Mouse (Mus musculus): ENCODE measurements around the gene Best1. TPM values are rescaled to one million over a fixed set of nuclear protein-coding genes. Genes with fewer than 3 reads are reported as not detected.

Best1 gene
- polyA plus RNA-seq, 1 experiment from 2014 or later = 0.10 TPM

GRCm38 (mm10) chr19:10033211-10033973 lies 32.0 kb upstream of the Best1 start:
- Histone ChIP-seq H3K4me3 (ENCODE audit: low read depth, low read length) (no peak overlapping the region), H3K4me2 (no peak overlapping the region), H3K9me3 (replicated peaks; ENCODE audit: control insufficient read depth, low read length) (no peaks in the 10 kb centered on the region), H3K36me3 (ENCODE audit: control insufficient read depth, insufficient read depth, low read length) (peaks cover 3% of the 10 kb centered on the region; the same call in 1 of the 2 replicates), H3K4me1 (ENCODE audit: control insufficient read depth, insufficient read depth, low read length) (peaks cover 1% of the 10 kb centered on the region), H3K9ac (ENCODE audit: low read depth, low read length) (no peak overlapping the region), H3K27ac (ENCODE audit: low read depth, low read length) (no peak overlapping the region), H3K27me3 (ENCODE audit: control insufficient read depth, insufficient read depth, low read length) (no peaks in the 10 kb centered on the region)
- no peak for ATAC-seq (replicated peaks; ENCODE audit: insufficient number of reproducible peaks, low FRiP score, low TSS enrichment)
- 42% methylated on average over 8 of the region's 8 CpGs for whole genome bisulfite sequencing (ENCODE audit: insufficient replicate concordance)

GRCm38 (mm10) chr19:10029746-10030145 lies 28.3 kb upstream of the Best1 start:
- WGBS (ENCODE audit: insufficient replicate concordance) = 85% methylated on average over 2 of the region's 2 CpGs
- peaks cover 12% of the 10 kb centered on the region for H3K36me3 ChIP-seq (ENCODE audit: control insufficient read depth, insufficient read depth, low read length)
- no peak for ATAC-seq (replicated peaks; ENCODE audit: insufficient number of reproducible peaks, low FRiP score, low TSS enrichment)

GRCm38 (mm10) chr19:10025169-10025875 lies 23.9 kb upstream of the Best1 start:
- H3K27ac ChIP-seq (ENCODE audit: low read depth, low read length) = peak overlapping the region; percentile 75
- H3K4me3 ChIP-seq (ENCODE audit: low read depth, low read length) = no peak overlapping the region
- WGBS (ENCODE audit: insufficient replicate concordance) = 17% methylated on average over 8 of the region's 8 CpGs
- H3K4me1 ChIP-seq (ENCODE audit: control insufficient read depth, insufficient read depth, low read length) = peaks cover 44% of the 10 kb centered on the region
- ATAC-seq (replicated peaks; ENCODE audit: insufficient number of reproducible peaks, low FRiP score, low TSS enrichment) = peak; percentile 73
- peak overlapping the region; percentile 12; the same call in 1 of the 2 replicates for H3K4me2 ChIP-seq
- H3K9me3 ChIP-seq (replicated peaks; ENCODE audit: control insufficient read depth, low read length) = no peaks in the 10 kb centered on the region
- H3K36me3 ChIP-seq (ENCODE audit: control insufficient read depth, insufficient read depth, low read length) = peaks cover 9% of the 10 kb centered on the region
- peak overlapping the region; percentile 40; the same call in 1 of the 2 replicates for H3K9ac ChIP-seq (ENCODE audit: low read depth, low read length)
- no peaks in the 10 kb centered on the region for H3K27me3 ChIP-seq (ENCODE audit: control insufficient read depth, insufficient read depth, low read length)

More at GRCm38 (mm10) chr19:10029746-10030145, 28.3 kb upstream of the Best1 start:
- Histone ChIP-seq H3K9me3 (replicated peaks; ENCODE audit: control insufficient read depth, low read length) (no peaks in the 10 kb centered on the region), H3K4me2 (no peak overlapping the region), H3K4me3 (ENCODE audit: low read depth, low read length) (no peak overlapping the region), H3K9ac (ENCODE audit: low read depth, low read length) (no peak overlapping the region), H3K27ac (ENCODE audit: low read depth, low read length) (no peak overlapping the region), H3K27me3 (ENCODE audit: control insufficient read depth, insufficient read depth, low read length) (no peaks in the 10 kb centered on the region), H3K4me1 (ENCODE audit: control insufficient read depth, insufficient read depth, low read length) (peaks cover 15% of the 10 kb centered on the region)

- Histone ChIP-seq H3K27me3 (ENCODE audit: control insufficient read depth, insufficient read depth, low read length) (no peaks in the 10 kb centered on the region), H3K4me3 (ENCODE audit: low read depth, low read length) (no peak overlapping the region), H3K9ac (ENCODE audit: low read depth, low read length) (peak overlapping the region; percentile 23; the same call in 1 of the 2 replicates), H3K27ac (ENCODE audit: low read depth, low read length) (peak overlapping the region; percentile 75), H3K4me1 (ENCODE audit: control insufficient read depth, insufficient read depth, low read length) (peaks cover 59% of the 10 kb centered on the region), H3K36me3 (ENCODE audit: control insufficient read depth, insufficient read depth, low read length) (peaks cover 9% of the 10 kb centered on the region), H3K9me3 (replicated peaks; ENCODE audit: control insufficient read depth, low read length) (no peaks in the 10 kb centered on the region), H3K4me2 (peak overlapping the region; percentile 21; the same call in 1 of the 2 replicates)
- WGBS (ENCODE audit: insufficient replicate concordance) = 56% methylated on average over 9 of the region's 9 CpGs
- no peak for ATAC-seq (replicated peaks; ENCODE audit: insufficient number of reproducible peaks, low FRiP score, low TSS enrichment)
Observed at GRCm38 (mm10) chr19:10023304-10023758, 21.9 kb upstream of the Best1 start.

- no peak for ATAC-seq (replicated peaks; ENCODE audit: insufficient number of reproducible peaks, low FRiP score, low TSS enrichment)
- Histone ChIP-seq H3K27me3 (ENCODE audit: control insufficient read depth, insufficient read depth, low read length) (no peaks in the 10 kb centered on the region), H3K4me3 (ENCODE audit: low read depth, low read length) (no peak overlapping the region), H3K9ac (ENCODE audit: low read depth, low read length) (peak overlapping the region; percentile 28; the same call in 1 of the 2 replicates), H3K9me3 (replicated peaks; ENCODE audit: control insufficient read depth, low read length) (no peaks in the 10 kb centered on the region), H3K27ac (ENCODE audit: low read depth, low read length) (peak overlapping the region; percentile 75), H3K4me2 (peak overlapping the region; percentile 29), H3K4me1 (ENCODE audit: control insufficient read depth, insufficient read depth, low read length) (peaks cover 62% of the 10 kb centered on the region), H3K36me3 (ENCODE audit: control insufficient read depth, insufficient read depth, low read length) (peaks cover 6% of the 10 kb centered on the region; the same call in 1 of the 2 replicates)
- WGBS (ENCODE audit: insufficient replicate concordance) = 65% methylated on average over 5 of the region's 5 CpGs
Observed at GRCm38 (mm10) chr19:10022414-10023303, 21.2 kb upstream of the Best1 start.

- no peaks in the 10 kb centered on the region for H3K9me3 ChIP-seq (replicated peaks; ENCODE audit: control insufficient read depth, low read length)
- H3K27me3 ChIP-seq (ENCODE audit: control insufficient read depth, insufficient read depth, low read length) = no peaks in the 10 kb centered on the region
- H3K9ac ChIP-seq (ENCODE audit: low read depth, low read length) = 0 out of 2 replicates have a peak overlapping the region, but pooled peaks have one; percentile 10
- peak overlapping the region; percentile 29 for H3K4me2 ChIP-seq
- no peak overlapping the region for H3K4me3 ChIP-seq (ENCODE audit: low read depth, low read length)
- peak overlapping the region; percentile 35; the same call in 1 of the 2 replicates for H3K27ac ChIP-seq (ENCODE audit: low read depth, low read length)
- peaks cover 69% of the 10 kb centered on the region for H3K4me1 ChIP-seq (ENCODE audit: control insufficient read depth, insufficient read depth, low read length)
- no peaks in the 10 kb centered on the region for H3K36me3 ChIP-seq (ENCODE audit: control insufficient read depth, insufficient read depth, low read length)
- WGBS (ENCODE audit: insufficient replicate concordance) = 94% methylated on average over 2 of the region's 2 CpGs
- ATAC-seq (replicated peaks; ENCODE audit: insufficient number of reproducible peaks, low FRiP score, low TSS enrichment) = no peak
Observed at GRCm38 (mm10) chr19:10021981-10022380, 20.5 kb upstream of the Best1 start.

GRCm38 (mm10) chr19:10019214-10019760 lies 17.9 kb upstream of the Best1 start:
- Histone ChIP-seq H3K4me1 (ENCODE audit: control insufficient read depth, insufficient read depth, low read length) (peaks cover 69% of the 10 kb centered on the region), H3K27ac (ENCODE audit: low read depth, low read length) (no peak overlapping the region), H3K4me3 (ENCODE audit: low read depth, low read length) (peak overlapping the region; percentile 71), H3K9me3 (replicated peaks; ENCODE audit: control insufficient read depth, low read length) (no peaks in the 10 kb centered on the region), H3K9ac (ENCODE audit: low read depth, low read length) (peak overlapping the region; percentile 82), H3K27me3 (ENCODE audit: control insufficient read depth, insufficient read depth, low read length) (no peaks in the 10 kb centered on the region), H3K4me2 (peak overlapping the region; percentile 98), H3K36me3 (ENCODE audit: control insufficient read depth, insufficient read depth, low read length) (no peaks in the 10 kb centered on the region)
- WGBS (ENCODE audit: insufficient replicate concordance) = 73% methylated on average over 4 of the region's 4 CpGs
- ATAC-seq (replicated peaks; ENCODE audit: insufficient number of reproducible peaks, low FRiP score, low TSS enrichment) = no peak

- Histone ChIP-seq H3K4me1 (ENCODE audit: control insufficient read depth, insufficient read depth, low read length) (peaks cover 69% of the 10 kb centered on the region), H3K27me3 (ENCODE audit: control insufficient read depth, insufficient read depth, low read length) (no peaks in the 10 kb centered on the region), H3K4me2 (peak overlapping the region; percentile 98), H3K9me3 (replicated peaks; ENCODE audit: control insufficient read depth, low read length) (no peaks in the 10 kb centered on the region), H3K27ac (ENCODE audit: low read depth, low read length) (peak overlapping the region; percentile 83), H3K4me3 (ENCODE audit: low read depth, low read length) (peak overlapping the region; percentile 71), H3K36me3 (ENCODE audit: control insufficient read depth, insufficient read depth, low read length) (no peaks in the 10 kb centered on the region), H3K9ac (ENCODE audit: low read depth, low read length) (peak overlapping the region; percentile 82)
- 4% methylated on average over 3 of the region's 3 CpGs for WGBS (ENCODE audit: insufficient replicate concordance)
- no peak; the same call in 1 of the 2 replicates for ATAC-seq (replicated peaks; ENCODE audit: insufficient number of reproducible peaks, low FRiP score, low TSS enrichment)
Observed at GRCm38 (mm10) chr19:10018527-10018818, 17.0 kb upstream of the Best1 start.

All from heart, embryonic 11.5 days (tissue).